Mouse (Mus musculus) stomach, postnatal 0 days (tissue): ENCODE results near the gene Syf2.

Experiments
- CTCF ChIP-seq: IDR thresholded peaks from 2 replicates; pipeline ENCODE4 v1.5.1; 2016; ENCODE audit warnings: antibody characterized with exemption, low read depth, mild to moderate bottlenecking, moderate library complexity
- EP300 ChIP-seq: optimal IDR thresholded peaks from 2 replicates; pipeline ENCODE3; 2016; ENCODE audit warnings: antibody characterized with exemption

DNA sequence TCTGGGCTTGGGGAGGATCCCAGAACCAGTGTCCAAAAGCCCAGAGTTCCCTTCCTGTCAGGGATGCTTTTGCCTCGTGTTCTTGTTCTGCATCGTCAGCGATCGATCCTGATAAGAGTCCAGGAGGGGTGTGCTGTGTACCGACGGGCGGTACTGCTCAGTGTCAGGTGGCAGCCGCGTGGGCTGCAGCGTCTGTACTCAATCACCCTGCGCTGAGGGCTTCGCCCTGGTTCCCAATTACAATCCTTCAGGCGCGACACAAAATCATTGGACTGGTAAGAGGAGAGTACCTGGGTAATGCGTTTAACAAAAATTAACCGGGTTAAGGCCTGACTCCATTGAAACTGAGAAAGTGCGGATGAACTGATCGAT is 37.9 kb downstream of the Syf2 start:
- TF ChIP-seq CTCF (no peak), EP300 (no peak)
